Mouse (Mus musculus) CD4-positive naive resting alpha-beta T cell, adult 57 days (primary cell): ENCODE data around the gene Ctsd. TPM values are rescaled to one million over a fixed set of nuclear protein-coding genes. Genes with fewer than 3 reads are reported as not detected.

Experiments
- total RNA-seq: library from RNA; stranded (reverse); gene quantifications from one replicate; pipeline ENCODE4 v1.2.4, GENCODE M21; 2023

Gene Ctsd
- total RNA-seq = 233 TPM

GRCm38 (mm10) chr7:142387419-142388148 is at the start of gene Ctsd:
Gene Ctsd, minus strand, starts transcription at chr7:142388038.

GRCm38 (mm10) chr7:142434137-142434865 is 46.5 kb upstream of the Ctsd start, which contains the start of gene Syt8:
Gene Syt8, plus strand, starts transcription at chr7:142434850.

DNA sequence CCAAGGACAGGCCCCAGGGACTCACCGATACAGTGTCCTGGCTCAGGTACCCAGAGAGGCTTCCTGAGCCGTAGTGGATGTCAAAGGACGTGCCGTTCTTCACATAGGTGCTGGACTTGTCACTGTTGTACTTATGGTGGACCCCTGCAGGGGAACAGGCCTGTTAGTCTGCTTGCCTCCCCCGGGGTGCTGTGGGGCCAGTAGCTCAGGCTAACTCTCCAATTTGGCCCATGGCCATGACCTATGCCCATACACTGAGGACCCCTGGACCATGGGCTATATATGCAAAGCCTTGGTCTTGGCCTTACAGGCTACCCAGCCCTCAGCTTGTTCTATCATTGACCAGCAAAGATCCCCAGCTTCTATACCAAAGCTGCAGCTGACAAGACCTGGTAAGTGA is 5.3 kb downstream of the Ctsd start, which contains the start of gene Gm49369:
Gene Gm49369 (minus strand): TSS at position 101 of the 400 bp plus-strand sequence.

GRCm38 (mm10) chr7:142373641-142374412 is 14.0 kb downstream of the Ctsd start, which contains the start of gene Ifitm10:
Gene Ifitm10, minus strand, starts transcription at chr7:142373753.

Other genes starting within 250 kb of the Ctsd start
- gene Gm45337, start 243.4 kb downstream of the Ctsd start, total RNA-seq = not detected
- not detected for gene Gm29735, start 230.9 kb downstream of the Ctsd start, total RNA-seq
- gene Gm4553, start 222.3 kb downstream of the Ctsd start, total RNA-seq = not detected
- gene Krtap5-2, start 212.0 kb downstream of the Ctsd start, total RNA-seq = not detected
- not detected for gene Gm10153, start 197.6 kb downstream of the Ctsd start, total RNA-seq
- gene Krtap5-3, start 186.7 kb downstream of the Ctsd start, total RNA-seq = not detected
- not detected for gene Gm7579, start 176.2 kb downstream of the Ctsd start, total RNA-seq
- not detected for gene Krtap5-5, start 158.1 kb downstream of the Ctsd start, total RNA-seq
- not detected for gene Gm40460, start 147.0 kb downstream of the Ctsd start, total RNA-seq
- not detected for gene Gm2431, start 129.7 kb downstream of the Ctsd start, total RNA-seq
- not detected for gene Gm4559, start 113.7 kb downstream of the Ctsd start, total RNA-seq
- not detected for gene Krtap5-1, start 90.9 kb downstream of the Ctsd start, total RNA-seq
- not detected for gene Krtap5-4, start 84.5 kb downstream of the Ctsd start, total RNA-seq
- 6.4 TPM for gene Ifitm10, start 14.3 kb downstream of the Ctsd start, total RNA-seq
- 0.83 TPM for gene Gm49369, start 5.4 kb downstream of the Ctsd start, total RNA-seq
- gene Syt8, start 46.8 kb upstream of the Ctsd start, total RNA-seq = not detected
- gene Tnni2, start 53.8 kb upstream of the Ctsd start, total RNA-seq = not detected
- gene Lsp1, start 72.8 kb upstream of the Ctsd start, total RNA-seq = 603 TPM
- gene Tnnt3, start 110.8 kb upstream of the Ctsd start, total RNA-seq = 35.6 TPM
- gene Mrpl23, start 144.6 kb upstream of the Ctsd start, total RNA-seq = 19.6 TPM